Mouse (Mus musculus): ENCODE measurements at regions not wholly inside any gene's neighbourhood (a gene's known extent, or its start where the extent isn't known, plus 50 kb on each side); places are given as distances from the start of the nearest gene placed in this dataset.

DNA sequence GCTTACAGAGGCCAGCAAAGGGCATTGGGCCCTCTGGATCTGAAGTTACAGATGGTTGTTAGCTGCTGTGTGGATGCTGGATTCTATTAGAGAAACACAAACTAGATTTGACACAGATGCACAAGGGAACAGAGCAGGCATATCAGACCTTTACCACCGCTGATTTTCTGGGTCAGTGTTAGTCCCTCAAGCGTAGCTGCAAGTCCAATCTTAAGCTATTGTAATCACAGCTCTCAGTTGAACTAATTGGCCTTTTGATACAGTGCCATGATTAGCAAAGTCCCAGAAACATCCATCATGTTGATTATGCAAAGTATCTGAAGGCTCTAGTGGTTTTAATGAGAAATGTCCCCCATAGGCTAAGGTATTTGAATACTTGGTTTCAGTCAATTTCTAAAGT lies 54.2 kb upstream of the Plppr5 start:
- DNase-seq (ENCODE audit: extremely low spot score in 1 of 2, low spot score in 1 of 2): no peak

- DNase-seq (ENCODE audit: extremely low spot score in 1 of 2, low spot score in 1 of 2): no peak
Measured at GRCm38 (mm10) chr3:117508090-117508489, 66.5 kb upstream of the Plppr5 start.

- DNase-seq (ENCODE audit: extremely low spot score in 1 of 2, low spot score in 1 of 2): no peak
Measured at GRCm38 (mm10) chr3:117506151-117506723, 68.4 kb upstream of the Plppr5 start.

DNA sequence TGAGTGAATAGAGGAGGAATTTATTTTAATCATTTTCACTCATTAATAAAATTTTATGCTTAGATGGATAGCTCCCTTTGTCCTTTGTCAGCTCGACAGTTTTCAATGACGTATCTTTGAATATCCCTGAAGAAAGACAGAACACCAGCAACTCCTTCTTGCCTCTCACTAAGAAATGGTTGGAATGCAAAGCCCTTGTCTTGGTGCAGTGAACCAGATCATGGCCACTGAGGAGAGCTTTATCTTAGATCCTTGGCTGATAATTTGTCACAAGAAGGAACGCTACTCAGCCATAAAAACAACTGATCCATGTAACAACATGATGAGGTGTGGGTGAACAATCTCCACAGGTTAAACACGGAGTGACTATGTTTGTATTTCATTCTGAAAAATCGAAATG lies 73.5 kb upstream of the Plppr5 start:
- no peak for DNase-seq (ENCODE audit: extremely low spot score in 1 of 2, low spot score in 1 of 2)

DNA sequence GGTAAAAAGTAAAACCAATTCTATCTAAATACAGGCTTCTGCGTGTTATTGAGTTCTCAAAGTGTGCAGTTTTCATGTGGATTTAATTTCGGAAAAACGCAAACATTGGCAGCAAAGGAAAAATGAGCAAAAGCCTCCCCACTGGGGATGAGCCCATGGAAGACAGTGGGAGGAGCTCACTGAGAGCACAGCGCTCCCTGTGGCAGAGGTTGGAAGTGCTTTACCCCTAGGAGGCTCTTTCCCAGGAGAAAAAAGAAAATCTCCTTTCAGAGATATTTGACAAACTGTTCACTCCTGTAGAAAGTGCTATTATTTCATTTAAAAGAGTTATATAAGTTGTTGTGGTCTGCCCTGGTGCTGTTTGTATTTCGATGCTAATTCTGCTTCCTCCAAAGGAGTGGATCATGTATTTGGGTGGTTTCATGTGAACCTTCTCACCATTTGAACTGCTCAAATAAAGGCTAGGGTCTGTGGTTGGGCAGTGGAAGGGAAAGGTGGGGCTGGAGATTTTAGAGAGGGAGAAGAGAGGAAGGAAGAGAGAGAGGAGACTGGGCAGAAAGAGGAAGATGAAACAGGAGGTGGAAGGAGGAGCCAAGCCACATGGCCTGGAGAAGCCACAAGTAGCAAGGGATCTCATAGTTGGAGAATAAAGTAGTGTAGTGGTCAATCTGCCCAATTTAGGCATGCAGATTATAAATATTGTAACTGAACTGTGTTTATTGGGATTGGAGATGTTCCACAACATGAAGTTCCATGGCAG lies 76.3 kb upstream of the Plppr5 start:
- DNase-seq (ENCODE audit: extremely low spot score in 1 of 2, low spot score in 1 of 2): no peak

DNA sequence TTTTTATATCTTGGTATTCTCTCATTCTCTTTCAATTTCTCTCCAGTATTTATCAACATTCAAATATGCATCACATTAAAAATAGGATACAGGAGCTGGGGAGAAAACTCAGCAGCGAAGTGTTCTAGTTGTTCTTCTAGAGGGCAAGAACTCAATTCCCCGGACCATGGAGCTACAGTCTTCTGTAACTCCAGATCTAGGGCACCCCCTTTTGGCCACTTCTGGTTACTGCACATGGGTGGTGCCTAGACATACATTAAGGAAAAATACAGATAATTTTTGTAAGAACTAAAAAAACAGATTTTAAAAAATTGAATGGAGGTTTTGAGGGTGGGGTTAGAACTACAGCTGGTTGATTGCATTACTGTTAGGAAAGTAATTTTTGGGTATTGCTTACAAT lies 80.5 kb upstream of the Plppr5 start:
- peak in 1 of 2 experiments; percentile 79 for DNase-seq (ENCODE audit: extremely low spot score in 1 of 2, low spot score in 1 of 2)

GRCm38 (mm10) chr3:117487281-117488027 lies 87.2 kb upstream of the Plppr5 start:
- DNase-seq (ENCODE audit: extremely low spot score in 1 of 2, low spot score in 1 of 2): no peak

GRCm38 (mm10) chr3:117486351-117486750 lies 88.3 kb upstream of the Plppr5 start:
- DNase-seq (ENCODE audit: extremely low spot score in 1 of 2, low spot score in 1 of 2): no peak

- peak; percentile 21 to 33 for DNase-seq (ENCODE audit: extremely low spot score in 1 of 2, low spot score in 1 of 2)
Measured at GRCm38 (mm10) chr3:117480131-117480530, 94.5 kb upstream of the Plppr5 start.

DNA sequence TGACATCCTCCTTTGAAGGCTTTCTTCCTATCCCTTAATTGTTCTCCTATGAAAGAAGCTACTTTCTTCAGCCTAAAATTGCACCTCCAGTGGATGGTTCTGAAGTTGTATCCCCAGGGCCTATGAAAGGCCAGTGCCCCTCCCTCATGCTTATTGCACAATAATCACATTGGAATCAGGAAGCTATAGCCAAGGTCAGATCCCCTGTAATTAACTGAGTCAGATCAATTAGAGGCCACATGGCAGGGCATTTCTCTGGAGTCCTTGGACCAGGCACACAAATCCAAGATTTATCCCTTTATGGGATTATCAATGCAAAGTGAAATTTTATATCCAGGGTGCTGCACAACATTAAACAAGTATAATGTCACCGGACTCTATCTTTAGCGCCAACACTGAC lies 98.8 kb upstream of the Plppr4 start:
- DNase-seq (ENCODE audit: extremely low spot score in 1 of 2, low spot score in 1 of 2): no peak

GRCm38 (mm10) chr3:117450559-117450958 lies 89.9 kb upstream of the Plppr4 start:
- no peak for DNase-seq (ENCODE audit: extremely low spot score in 1 of 2, low spot score in 1 of 2)

DNA sequence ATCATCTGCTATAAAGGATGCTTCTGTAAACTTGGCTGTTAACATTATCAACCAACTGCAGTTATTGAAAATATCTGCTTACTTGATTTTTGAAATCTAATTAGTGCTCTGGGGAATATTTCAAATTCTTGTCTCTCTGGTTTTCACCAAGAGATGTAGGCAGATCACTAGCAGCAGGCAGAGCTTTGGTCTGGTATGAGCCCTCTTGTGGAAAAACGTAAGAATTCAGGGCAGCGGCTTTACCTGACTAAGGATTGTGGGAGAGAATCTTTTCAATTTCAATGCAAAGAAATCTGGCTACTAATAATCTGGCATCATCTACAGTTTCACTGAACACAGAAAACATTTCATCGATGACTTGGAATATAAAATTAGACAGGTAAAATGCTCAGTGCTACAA lies 81.2 kb upstream of the Plppr4 start:
- DNase-seq (ENCODE audit: extremely low spot score in 1 of 2, low spot score in 1 of 2): peak in 1 of 2 experiments; percentile 41

DNA sequence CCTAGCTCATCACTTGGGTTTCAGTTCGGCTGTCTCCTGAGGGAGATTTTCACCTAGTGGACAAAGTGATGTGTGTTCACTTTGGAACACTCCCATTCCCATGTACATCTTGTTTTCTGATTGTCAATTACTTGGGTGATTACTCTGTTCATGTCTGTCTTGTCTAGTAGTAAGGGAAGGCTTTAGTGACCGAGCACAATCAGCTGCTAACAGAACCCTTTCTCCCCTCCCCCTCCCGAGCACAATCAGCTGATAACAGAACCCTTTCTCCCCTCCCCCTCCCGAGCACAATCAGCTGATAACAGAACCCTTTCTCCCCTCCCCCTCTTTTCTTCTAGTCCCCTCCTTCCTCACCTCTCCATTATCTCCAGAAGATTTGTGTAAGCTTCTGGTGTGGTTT lies 79.6 kb upstream of the Plppr4 start:
- no peak for DNase-seq (ENCODE audit: extremely low spot score in 1 of 2, low spot score in 1 of 2)

GRCm38 (mm10) chr3:117438473-117439114 lies 77.9 kb upstream of the Plppr4 start:
- DNase-seq (ENCODE audit: extremely low spot score in 1 of 2, low spot score in 1 of 2): peak; percentile 36 to 93

GRCm38 (mm10) chr3:117424526-117424925 lies 63.9 kb upstream of the Plppr4 start:
- DNase-seq (ENCODE audit: extremely low spot score in 1 of 2, low spot score in 1 of 2): no peak

- DNase-seq (ENCODE audit: extremely low spot score in 1 of 2, low spot score in 1 of 2): no peak
Measured at GRCm38 (mm10) chr3:117412896-117413747, 52.4 kb upstream of the Plppr4 start.

All from frontal cortex, adult 2 months (tissue).